Mouse (Mus musculus) urinary bladder, adult 18-20 months (tissue): ENCODE measurements at regions not wholly inside any gene's neighbourhood (a gene's known extent, or its start where the extent isn't known, plus 50 kb on each side); places are given as distances from the start of the nearest gene placed in this dataset.
"Not testable (repeated sequence)": the region's sequence is repeated elsewhere in the genome, so short reads cannot be mapped to it uniquely, and the experiment has no call there.

Experiments
- DNase-seq, 2 experiments: peaks; one replicate each; pipeline ENCODE4 v3.0.0; 2022; ENCODE audit warnings: low spot score in 2 of 2, mixed read lengths in 2 of 2

GRCm38 (mm10) chr13:7007091-7007490 lies 358.5 kb upstream of the Pfkp start:
- no peak for DNase-seq

DNA sequence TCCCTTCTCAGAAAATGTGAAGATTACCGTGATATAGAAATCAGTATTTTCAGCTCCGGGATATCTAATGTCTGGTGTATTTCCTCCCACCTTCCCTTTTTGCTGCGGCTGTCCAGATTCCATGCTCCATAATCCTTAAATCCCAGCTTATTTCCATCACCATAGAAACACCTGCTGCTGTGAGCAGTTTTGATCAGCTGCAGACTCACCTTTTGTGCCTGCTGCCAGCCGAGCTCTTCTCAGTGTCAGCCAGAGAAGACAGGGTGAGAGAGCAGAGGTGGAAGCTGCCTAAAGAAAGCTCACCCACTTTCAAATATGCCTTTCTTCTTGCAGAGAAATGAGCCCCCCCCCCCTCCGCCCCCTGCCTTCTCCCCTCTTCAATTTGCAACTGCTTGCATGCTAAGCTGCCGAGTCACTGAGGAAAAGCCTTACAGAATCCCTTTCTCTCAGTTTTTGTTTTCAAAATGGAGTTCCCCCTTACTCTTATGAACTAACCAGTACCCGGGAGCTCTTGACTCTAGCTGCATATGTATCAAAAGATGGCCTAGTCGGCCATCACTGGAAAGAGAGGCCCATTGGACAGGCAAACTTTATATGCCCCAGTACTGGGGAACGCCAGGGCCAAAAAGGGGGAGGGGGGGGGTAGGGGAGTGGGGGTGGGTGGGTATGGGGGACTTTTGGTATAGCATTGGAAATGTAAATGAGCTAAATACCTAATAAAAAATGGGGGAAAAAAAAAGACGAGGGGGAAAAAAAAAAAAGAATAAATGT lies 350.1 kb upstream of the Pfkp start:
- not testable (repeated sequence) for DNase-seq

- no peak for DNase-seq
Observed at GRCm38 (mm10) chr13:6998094-6998493, 349.5 kb upstream of the Pfkp start.

- DNase-seq = no peak
Observed at GRCm38 (mm10) chr13:6992323-6992994, 343.9 kb upstream of the Pfkp start.

- DNase-seq = no peak
Observed at GRCm38 (mm10) chr13:6991714-6992113, 343.1 kb upstream of the Pfkp start.

GRCm38 (mm10) chr13:6985012-6985996 lies 336.7 kb upstream of the Pfkp start:
- DNase-seq = no peak

DNA sequence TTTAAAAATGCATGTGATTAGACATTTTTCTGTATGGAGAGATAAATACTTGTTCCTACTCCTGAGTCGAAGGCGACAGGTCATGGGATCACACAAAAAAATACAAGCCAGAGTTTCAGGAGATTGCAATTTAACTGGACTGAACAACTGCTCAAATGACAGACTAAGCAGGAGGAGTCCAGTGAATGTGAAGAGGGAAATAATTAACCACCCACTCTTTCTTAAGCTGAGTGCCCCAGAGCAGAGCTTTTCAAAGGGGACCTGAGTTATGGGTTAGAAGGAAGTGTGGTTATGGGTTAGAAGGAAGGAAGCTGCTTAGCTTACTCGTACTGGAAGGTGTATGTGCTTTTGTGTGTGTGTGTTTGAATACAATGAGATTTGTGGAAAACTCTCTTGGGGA lies 307.1 kb upstream of the Pfkp start:
- no peak for DNase-seq

DNA sequence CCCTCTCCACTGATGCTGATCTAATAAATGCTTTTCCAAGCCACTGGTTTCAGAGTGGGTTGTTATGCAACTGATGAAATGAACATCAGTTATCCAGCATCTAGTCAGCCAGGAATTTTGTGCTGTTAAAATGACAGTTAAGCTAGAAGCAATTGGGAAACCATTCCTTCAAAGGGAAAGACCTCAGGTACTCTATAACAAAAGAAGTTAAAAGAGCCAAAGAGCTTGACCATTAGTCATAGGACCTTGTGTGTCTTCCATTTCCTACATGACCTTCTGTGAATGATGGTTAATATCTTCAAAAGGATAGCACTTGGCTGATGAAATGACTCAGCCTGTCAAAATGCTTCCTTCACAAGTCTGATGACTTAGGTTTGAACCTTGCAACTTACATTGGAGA lies 275.6 kb upstream of the Pfkp start:
- DNase-seq = no peak

GRCm38 (mm10) chr13:6922357-6922721 lies 273.8 kb upstream of the Pfkp start:
- no peak for DNase-seq

DNA sequence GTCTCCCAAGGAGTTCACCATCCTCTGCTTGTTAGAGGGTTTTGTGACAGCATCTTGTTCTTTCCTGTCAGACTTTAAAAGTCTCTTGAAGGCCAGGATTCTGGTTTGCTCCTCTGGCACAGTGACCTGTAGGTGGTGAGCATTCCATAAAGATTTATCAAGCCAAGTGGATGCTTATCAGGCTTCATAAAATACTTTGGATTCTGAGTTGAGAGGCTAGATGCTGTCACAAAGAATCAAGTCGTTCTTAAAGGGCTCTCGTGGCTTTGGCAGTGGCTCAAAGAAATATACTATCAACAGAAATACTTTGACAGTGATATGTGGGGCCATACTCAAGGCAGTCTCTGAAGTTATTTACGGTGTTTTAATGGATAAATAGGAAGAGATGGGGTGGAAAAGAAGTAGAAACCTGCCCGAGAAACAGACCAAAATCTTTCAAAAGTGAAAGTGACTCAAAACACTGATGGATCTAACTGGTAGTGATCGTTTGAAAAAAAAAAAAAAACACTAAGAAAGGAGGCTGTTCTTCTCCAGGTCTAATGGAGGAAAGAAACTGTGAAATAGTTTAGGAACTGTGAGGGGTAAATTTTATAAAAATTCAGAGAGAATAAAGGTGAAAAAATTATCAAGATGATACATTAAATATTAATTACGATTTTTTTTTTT lies 273.2 kb upstream of the Pfkp start:
- DNase-seq = no peak

GRCm38 (mm10) chr13:6906000-6906399 lies 257.4 kb upstream of the Pfkp start:
- DNase-seq = no peak

DNA sequence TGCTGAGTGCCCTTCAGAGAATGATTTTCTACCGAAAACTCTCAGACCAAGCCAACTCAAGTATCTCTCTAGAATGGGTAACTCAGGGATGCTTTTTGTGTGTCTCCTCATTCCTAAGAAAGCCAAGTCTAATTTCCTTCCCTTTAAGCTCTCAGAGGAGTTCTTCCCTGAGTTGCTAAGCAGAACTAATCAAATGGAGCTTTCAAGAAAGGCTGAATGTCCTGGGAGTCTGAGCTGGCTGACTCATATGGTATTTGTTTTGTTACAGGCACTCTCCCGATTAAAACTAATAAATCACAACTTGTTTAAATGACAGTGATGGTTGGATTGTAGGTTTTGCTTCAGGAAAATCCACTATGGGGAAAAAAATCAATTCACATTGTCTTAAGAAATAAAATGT lies 253.1 kb upstream of the Pfkp start:
- no peak for DNase-seq

- peak in 1 of 2 experiments; percentile 5 for DNase-seq
Observed at GRCm38 (mm10) chr13:6897666-6898065, 249.1 kb upstream of the Pfkp start.

DNA sequence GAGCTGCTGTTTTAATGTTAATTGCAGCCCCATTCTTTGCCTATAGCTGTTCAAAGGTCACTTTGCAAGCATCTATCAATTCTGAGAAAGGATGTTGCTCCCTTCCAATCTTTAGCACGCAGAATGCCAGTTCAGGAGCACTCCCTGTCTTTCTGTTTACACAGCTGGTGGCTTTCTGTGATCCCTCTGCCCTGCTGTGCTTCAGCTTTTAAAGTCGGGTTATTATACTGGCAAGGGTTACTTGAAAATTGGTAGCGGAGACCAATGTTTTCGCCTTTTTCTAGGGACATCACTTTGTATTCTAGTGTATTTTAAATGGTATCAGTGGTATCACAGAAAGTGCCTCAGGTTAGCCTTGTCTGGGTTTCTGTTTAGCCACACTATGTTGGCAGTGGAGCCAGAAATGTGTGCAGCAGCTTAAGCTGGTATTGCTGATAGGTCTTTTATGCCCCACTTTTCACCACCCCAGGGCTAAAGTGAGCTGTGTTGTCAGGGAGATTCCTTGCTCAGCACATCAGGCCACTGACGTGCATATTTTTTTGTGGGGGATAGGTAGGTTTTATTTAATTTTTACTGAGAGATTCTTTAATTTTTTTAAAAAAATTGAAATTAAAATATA lies 243.0 kb upstream of the Pfkp start:
- DNase-seq = no peak

DNA sequence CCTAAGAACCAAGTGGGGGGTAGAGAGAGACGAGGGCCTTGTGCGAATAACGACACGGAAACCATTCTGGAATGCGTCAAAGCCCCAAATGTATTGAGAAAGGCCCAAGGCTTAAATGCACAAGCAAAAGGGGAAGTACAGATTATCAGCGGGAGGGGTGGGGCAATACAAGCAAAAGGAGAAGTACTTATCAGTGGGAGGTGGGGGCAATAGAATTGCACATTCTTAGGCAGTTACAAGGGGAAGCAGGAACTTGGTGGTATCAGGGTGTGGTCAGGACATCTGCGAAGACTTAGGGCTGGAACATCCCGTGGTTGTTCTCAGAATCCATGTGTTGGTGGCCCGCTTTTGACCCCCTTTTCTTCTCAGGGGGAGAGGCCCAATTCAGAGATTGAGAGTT lies 240.9 kb upstream of the Pfkp start:
- DNase-seq = not testable (repeated sequence)

DNA sequence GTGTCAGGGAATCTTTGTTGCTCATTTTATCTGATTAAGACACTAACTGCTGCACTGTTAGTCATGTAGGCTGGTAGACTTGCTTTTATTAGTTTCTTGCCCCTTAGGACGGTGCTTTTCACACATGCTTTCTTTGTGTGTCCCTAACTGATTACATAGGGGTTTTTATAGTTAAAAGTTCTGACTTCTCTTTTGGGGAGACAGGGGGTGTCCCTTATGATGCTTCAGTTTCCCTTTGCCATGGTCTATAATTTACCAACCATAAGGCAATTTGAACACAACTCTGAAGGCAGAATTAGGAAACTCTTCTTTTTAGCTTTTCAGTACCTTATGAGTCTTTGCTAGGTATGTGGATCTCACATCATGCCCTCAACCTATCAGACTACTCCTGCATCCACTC lies 239.8 kb upstream of the Pfkp start:
- no peak for DNase-seq

DNA sequence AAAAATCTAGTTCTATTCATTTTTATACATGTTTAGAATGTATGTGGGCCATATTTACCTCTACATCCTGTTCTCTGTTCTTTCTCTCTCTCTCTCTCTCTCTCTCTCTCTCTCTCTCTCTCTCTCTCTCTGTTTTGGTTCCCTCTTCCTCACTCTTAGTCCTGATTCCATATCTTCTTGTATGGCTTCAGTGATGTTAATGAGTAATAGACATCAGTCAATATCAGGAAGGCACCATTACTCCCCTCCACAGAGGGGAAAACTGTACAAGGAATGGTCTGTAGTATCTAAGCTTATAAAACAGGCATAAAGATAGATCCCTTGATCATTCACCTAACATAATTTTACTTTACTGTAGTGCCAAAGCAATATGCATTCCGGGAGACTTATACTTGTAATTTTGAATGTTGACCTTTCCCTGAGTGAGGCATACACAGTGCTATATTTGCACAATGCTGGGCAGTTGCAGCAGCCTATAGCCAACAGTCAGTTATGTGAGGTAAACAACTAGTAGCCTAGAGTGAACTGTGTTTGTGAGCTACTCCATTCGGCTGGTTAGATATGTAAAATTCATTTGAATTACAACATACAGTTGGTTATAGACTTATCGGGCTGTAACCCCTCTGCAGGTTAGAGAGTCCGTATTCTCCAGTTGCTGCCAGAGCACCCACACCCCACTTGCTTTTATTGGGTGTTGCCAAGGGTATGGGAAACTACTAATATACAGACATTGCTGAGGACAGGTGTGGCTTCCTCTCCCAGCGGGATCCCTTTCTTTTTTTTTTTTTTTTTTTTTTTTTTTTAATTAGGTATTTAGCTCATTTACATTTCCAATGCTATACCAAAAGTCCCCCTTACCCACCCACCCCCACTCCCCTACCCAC lies 228.7 kb upstream of the Pfkp start:
- DNase-seq = no peak

- no peak for DNase-seq
Observed at GRCm38 (mm10) chr13:6862186-6862585, 213.6 kb upstream of the Pfkp start.

DNA sequence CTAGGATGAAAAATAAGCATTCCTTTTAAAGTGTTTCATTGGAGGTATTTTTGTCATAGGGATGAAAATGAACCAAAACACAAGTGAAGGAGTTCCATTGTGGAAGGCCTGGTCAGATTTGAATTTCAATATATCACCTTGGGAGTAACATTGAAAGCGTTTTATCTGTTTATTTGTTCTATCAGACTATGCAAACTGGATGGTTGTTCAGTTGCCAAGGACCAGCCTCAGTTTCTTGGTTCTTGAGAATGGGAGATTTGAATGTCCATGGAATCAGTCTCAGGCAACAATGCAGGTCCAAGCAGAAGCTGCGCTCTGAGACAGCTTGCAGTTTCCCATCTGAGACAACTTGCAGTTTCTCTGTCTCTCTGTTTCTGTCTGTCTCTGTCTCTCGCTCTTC lies 211.0 kb upstream of the Pfkp start:
- DNase-seq = no peak
